Mouse (Mus musculus) limb, embryonic 11.5 days (tissue): ENCODE data around the gene Cask. TPM values are rescaled to one million over a fixed set of nuclear protein-coding genes. Genes with fewer than 3 reads are reported as not detected.

ENCODE experiments used
- ATAC-seq: fragments of 200-750 bp; cut with Nextera tagmentation; 2 replicates; pipeline ENCODE4 v1.8.0; 2017; ENCODE audit warnings: low read depth; ENCODE audit not compliant: insufficient number of reproducible peaks, low FRiP score, low TSS enrichment
- DNase-seq: peaks from one replicate; pipeline ENCODE4 v3.0.0-alpha.2; 2015; ENCODE audit warnings: low spot score
- H3K27ac ChIP-seq: fragments of 300-500 bp; sonication (generic); replicated peaks from 2 replicates; pipeline ENCODE4 v1.5.1; 2014; ENCODE audit warnings: low read depth, mild to moderate bottlenecking, low read length
- H3K27me3 ChIP-seq: fragments of 300-500 bp; sonication (generic); 2 replicates; pipeline ENCODE4 v1.6.1; 2014; ENCODE audit warnings: mild to moderate bottlenecking, low read length, mixed read lengths; ENCODE audit not compliant: control insufficient read depth, insufficient read depth
- H3K36me3 ChIP-seq: fragments of 300-500 bp; sonication (generic); 2 replicates; pipeline ENCODE4 v1.6.1; 2014; ENCODE audit warnings: mild to moderate bottlenecking, low read length, moderate library complexity, mixed read lengths; ENCODE audit not compliant: control insufficient read depth, insufficient read depth
- H3K4me1 ChIP-seq: fragments of 300-500 bp; sonication (generic); 2 replicates; pipeline ENCODE4 v1.6.1; 2014; ENCODE audit warnings: low read length, mixed read lengths; ENCODE audit not compliant: control insufficient read depth, insufficient read depth
- H3K4me2 ChIP-seq: fragments of 300-500 bp; sonication (generic); 2 replicates; pipeline ENCODE4 v1.6.1; 2014; ENCODE audit warnings: low read depth, mild to moderate bottlenecking, moderate library complexity; ENCODE audit not compliant: severe bottlenecking
- H3K4me3 ChIP-seq: fragments of 300-500 bp; sonication (generic); 2 replicates; pipeline ENCODE4 v1.5.1; 2014; ENCODE audit warnings: low read depth, low read length
- H3K9ac ChIP-seq: fragments of 300-500 bp; sonication (generic); 2 replicates; pipeline ENCODE4 v1.6.1; 2014; ENCODE audit warnings: mild to moderate bottlenecking, low read length
- H3K9me3 ChIP-seq: fragments of 300-500 bp; sonication (generic); 2 replicates; pipeline ENCODE4 v1.6.1; 2016; ENCODE audit warnings: low read length; ENCODE audit not compliant: control insufficient read depth
- WGBS: fragments of 180-500 bp; shearing (Covaris S2); extraction: QIAGEN DNeasy Blood & Tissue Kit; methylation state at CpG from one replicate; pipeline ENCODE4 v1.1.7; 2014; 5-methylcytosine and 5-hydroxymethylcytosine counted together
- polyA plus RNA-seq: library from polyadenylated mRNA; unstranded; fragments of >200 nt; fragmentation: Nextera tagmentation; extraction: Ambion mirVana; gene quantifications from 2 replicates; pipeline ENCODE4 v1.2.1, GENCODE M21; 2014

Cask gene
- polyA plus RNA-seq, 1 experiment from 2014 or later, result 12.8 TPM

DNA sequence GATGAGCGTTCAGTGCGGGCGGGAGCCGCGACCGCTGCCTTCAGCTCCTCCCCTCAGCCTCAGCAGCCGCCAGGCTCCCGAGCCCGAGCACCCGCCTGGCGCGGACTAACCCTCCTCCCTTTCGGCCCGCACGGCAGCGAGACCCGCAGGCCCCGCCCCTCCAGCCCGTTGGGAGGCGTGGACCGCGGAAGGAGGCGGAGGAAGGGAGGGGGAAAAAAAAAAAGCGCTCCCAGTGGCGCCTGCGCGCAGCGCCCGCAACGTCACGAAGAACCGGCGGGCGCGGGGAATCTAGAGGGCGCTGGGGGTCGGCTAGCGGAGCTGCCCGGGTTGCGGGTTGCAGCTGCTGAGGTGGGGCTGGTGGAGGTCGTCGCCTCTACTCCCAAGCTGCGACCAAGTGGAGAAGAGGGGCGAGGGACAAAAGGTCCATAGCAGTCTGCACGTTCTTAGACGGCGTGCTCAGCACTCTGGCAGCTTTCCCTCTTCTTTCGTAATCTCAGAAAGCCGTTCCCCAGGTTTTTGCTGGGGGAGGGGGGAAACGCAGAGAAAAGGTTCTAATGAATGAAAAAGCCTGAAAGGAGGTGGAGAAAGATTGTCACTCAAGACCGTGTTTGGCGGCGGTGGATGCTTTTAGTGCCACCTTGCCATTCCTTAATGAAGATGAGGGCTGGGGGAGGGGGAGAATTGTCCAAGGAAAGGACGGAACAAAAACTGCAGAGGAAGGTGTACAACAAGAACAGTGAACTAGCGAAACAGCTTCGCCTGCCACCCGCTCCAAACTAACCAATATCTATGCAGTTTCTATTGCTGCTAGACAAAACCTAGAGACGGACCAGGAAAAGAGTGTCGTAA, 4.3 kb downstream of the Cask start:
- peak; percentile 94 for ATAC-seq
- Histone ChIP-seq H3K9me3 (no peaks in the 10 kb centered on the region), H3K4me3 (peak overlapping the region; percentile 50), H3K27ac (peak overlapping the region; percentile 91; the same call in 1 of the 2 replicates), H3K27me3 (no peaks in the 10 kb centered on the region), H3K36me3 (no peaks in the 10 kb centered on the region), H3K4me2 (peak overlapping the region; percentile 44; the same call in 1 of the 2 replicates), H3K9ac (peak overlapping the region; percentile 80; the same call in 1 of the 2 replicates), H3K4me1 (no peaks in the 10 kb centered on the region)
- peak; percentile 87 for DNase-seq
- 13% methylated on average over 43 of the region's 59 CpGs for WGBS

DNA sequence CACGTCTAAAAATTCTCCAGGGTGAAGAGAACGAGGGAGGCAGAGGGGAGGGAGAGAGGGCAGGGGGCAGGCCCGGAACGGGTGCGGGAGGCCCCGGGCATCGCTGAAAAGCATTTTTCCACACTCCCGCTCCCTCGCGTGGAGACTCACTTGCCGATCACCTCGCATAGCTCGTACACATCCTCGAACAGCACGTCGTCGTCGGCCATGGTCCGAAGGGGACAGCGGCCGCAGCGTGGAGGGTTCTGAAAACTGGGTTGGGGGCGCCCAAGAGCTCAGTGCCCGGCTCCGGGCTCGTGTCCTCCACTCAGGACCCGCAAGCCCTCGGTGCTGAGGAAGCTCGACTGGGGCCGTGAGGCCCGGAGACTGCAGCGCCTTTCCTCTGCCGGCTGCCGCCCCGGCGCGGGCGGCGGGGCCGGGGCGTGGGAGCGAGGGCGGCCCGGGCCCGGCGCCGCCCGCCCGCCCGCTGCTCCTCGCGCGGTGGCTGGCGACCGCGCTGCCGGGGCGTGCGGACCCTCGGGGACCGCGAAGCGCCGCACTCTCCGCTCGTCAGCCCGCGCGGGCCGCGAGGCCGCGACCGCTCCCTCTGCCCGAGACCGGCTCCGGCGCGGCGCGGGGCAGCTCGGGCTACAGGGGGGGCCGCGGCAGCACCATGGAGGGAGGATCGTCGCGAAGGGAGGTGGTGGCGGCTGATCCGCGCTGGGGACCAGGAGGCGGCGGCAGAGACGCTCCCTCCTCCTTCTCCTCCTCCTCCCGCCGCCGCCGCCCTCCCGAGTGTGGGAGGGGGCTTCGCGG, 5.1 kb downstream of the Cask start:
- WGBS, result 19% methylated on average over 46 of the region's 100 CpGs
- Histone ChIP-seq H3K4me2 (peak overlapping the region; percentile 44), H3K27me3 (no peaks in the 10 kb centered on the region), H3K9me3 (no peaks in the 10 kb centered on the region), H3K27ac (peak overlapping the region; percentile 91), H3K4me1 (no peaks in the 10 kb centered on the region), H3K36me3 (no peaks in the 10 kb centered on the region), H3K9ac (peak overlapping the region; percentile 80), H3K4me3 (peak overlapping the region; percentile 50)
- ATAC-seq, result peak; percentile 69
- peak; percentile 63 for DNase-seq

DNA sequence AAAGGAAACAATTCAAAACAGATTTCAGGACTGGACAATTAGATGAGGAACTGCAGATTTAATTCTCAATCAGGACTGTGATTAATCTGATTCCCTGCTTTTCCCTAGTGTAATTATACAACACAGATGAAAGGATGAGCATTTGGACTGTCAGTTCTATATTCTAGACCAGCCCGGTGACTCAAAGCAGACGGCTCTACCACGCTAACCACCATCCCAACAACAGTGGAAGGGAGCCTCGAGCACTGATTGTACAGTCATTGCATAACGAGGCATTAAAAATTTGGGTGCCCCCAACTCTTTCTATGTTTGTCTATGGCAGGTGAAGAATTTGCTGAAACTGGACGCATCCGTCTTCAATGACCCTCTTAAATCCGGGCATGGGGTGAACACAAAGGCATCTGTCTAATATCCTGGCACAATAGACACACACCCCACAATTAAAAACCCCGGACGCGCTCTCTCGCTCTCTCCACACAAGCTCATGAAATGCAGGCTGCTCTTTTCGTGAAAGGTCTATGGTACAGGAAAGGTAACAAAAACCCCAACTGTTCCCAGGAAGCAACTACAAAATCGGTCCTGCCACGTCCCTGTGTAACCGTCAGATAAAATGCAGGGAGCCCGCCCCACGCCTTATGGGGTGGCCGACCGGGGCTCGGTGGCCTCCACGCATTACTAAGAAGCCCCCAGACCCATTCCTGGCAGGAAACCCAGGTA, 5.9 kb downstream of the Cask start:
- Histone ChIP-seq H3K27me3 (no peaks in the 10 kb centered on the region), H3K4me3 (peak overlapping the region; percentile 50), H3K27ac (peak overlapping the region; percentile 91), H3K4me2 (peak overlapping the region; percentile 44), H3K4me1 (no peaks in the 10 kb centered on the region), H3K9me3 (no peaks in the 10 kb centered on the region), H3K36me3 (no peaks in the 10 kb centered on the region), H3K9ac (peak overlapping the region; percentile 80)
- ATAC-seq, result 0 out of 2 replicates have a peak, but pooled peaks have one; percentile 1
- DNase-seq, result peak; percentile 34
- WGBS, result 14% methylated on average over 22 of the region's 22 CpGs

DNA sequence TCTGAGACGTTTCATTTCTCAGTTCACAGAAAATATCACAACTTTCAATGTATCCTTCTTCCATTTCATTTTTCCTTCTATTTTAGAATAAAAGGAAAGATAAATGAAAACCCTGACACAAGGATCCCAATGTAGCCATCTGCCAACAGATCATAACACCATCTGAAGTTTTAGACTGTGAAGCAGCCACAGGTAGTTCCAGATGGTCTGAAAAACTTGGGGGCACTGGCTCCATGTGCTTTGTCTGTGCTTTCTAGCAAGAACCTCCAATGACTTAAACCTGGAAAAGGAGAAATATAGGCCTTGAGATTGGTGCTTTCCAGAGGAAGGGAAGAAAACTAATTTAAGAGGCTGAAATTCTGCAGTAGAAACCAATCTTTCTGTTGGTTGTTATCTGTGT, 28.4 kb downstream of the Cask start:
- Histone ChIP-seq H3K9me3 (no peaks in the 10 kb centered on the region), H3K27ac (no peak overlapping the region), H3K4me2 (no peak overlapping the region), H3K36me3 (no peaks in the 10 kb centered on the region), H3K4me1 (no peaks in the 10 kb centered on the region), H3K27me3 (no peaks in the 10 kb centered on the region), H3K9ac (no peak overlapping the region), H3K4me3 (no peak overlapping the region)
- 83% methylated on average over 1 of the region's 1 CpGs for WGBS
- DNase-seq (no peak), ATAC-seq (no peak)

DNA sequence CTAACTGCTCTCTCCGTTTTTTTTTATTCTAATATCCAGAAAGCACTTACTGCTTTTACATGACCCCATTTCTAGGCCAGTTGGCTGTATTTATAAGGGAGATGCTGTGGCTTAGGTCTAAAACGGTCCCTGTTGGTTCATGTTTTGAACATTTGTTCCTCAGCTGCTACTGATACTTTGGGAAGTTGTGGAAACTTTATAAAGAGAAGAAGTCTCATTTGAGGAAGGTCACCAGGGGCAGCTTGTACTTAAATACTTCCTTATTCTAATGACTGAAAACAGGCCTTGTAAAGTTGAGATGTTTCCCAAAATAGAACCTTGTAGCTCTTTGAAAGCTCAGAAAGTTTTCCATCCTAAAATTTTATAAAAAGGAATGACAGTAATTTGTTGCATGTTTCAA, 52.4 kb downstream of the Cask start:
- H3K4me3 ChIP-seq, result no peak overlapping the region
- no peak overlapping the region for H3K27ac ChIP-seq
- H3K4me2 ChIP-seq, result no peak overlapping the region
- no peaks in the 10 kb centered on the region for H3K27me3 ChIP-seq
- no peak overlapping the region for H3K9ac ChIP-seq
- no peaks in the 10 kb centered on the region for H3K4me1 ChIP-seq
- no peaks in the 10 kb centered on the region for H3K9me3 ChIP-seq
- WGBS, result 63% methylated on average over 2 of the region's 2 CpGs
- no peaks in the 10 kb centered on the region for H3K36me3 ChIP-seq
- no peak for ATAC-seq
- no peak for DNase-seq

DNA sequence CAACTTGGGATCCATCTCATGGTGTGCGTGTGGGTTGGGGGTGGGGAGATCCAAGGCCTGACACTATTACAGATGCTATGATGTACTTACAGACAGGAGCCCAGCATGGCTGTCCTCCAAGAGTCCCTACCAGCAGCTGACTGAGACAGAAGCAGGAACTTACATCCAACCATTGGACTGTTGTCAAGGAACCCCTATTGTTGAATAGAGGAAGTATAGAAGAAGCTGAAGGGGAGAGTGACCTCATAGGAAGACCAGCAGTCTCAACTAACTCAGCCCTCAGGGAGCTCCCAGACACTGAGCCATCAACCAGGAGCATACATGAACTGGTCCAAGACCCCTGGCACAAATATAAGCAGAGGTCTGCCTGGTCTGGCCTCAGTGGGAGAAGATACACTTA, 85.5 kb downstream of the Cask start:
- H3K4me3 ChIP-seq, result no peak overlapping the region
- ATAC-seq, result no peak
- H3K36me3 ChIP-seq, result no peaks in the 10 kb centered on the region
- no peaks in the 10 kb centered on the region for H3K4me1 ChIP-seq
- H3K9ac ChIP-seq, result no peak overlapping the region
- H3K27me3 ChIP-seq, result no peaks in the 10 kb centered on the region
- 93% methylated on average over 1 of the region's 1 CpGs for WGBS
- H3K27ac ChIP-seq, result no peak overlapping the region
- no peak overlapping the region for H3K4me2 ChIP-seq
- no peak for DNase-seq
- H3K9me3 ChIP-seq, result no peaks in the 10 kb centered on the region

DNA sequence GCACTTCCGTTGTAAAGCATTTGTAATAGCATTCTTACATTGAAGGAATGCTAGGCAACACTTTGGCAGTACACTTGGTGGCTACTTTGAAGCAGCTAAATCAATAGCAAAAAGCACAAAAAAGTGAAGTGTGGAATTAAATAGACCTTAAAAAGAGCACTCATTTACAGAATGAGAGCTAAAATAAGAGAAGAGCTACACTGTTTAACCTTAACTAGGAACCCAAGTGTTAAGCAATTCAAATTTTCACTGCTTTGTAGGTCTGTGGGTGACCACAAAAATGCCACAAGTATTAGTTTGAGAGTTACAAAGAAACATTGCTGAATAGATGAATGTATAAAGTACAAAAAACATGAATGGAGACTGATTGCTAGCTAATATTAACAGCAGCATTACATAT, 86.1 kb downstream of the Cask start:
- Histone ChIP-seq H3K27me3 (no peaks in the 10 kb centered on the region), H3K9me3 (no peaks in the 10 kb centered on the region), H3K4me2 (no peak overlapping the region), H3K27ac (no peak overlapping the region), H3K36me3 (no peaks in the 10 kb centered on the region), H3K4me1 (no peaks in the 10 kb centered on the region), H3K9ac (no peak overlapping the region), H3K4me3 (no peak overlapping the region)
- WGBS, result 92% methylated on average over 1 of the region's 1 CpGs
- DNase-seq (no peak), ATAC-seq (no peak)
